Mouse (Mus musculus) megakaryocyte-erythroid progenitor cell, adult 5-6 weeks (primary cell): ENCODE measurements at regions not wholly inside any gene's neighbourhood (a gene's known extent, or its start where the extent isn't known, plus 50 kb on each side); places are given as distances from the start of the nearest gene placed in this dataset.

Source experiments
- ATAC-seq: replicated peaks from 2 replicates; pipeline ENCODE4 v1.8.0; 2016; ENCODE audit warnings: mild to moderate bottlenecking, inconsistent platforms; ENCODE audit not compliant: severe bottlenecking, poor library complexity, low FRiP score, low TSS enrichment

GRCm38 (mm10) chr12:54577235-54577634 lies 79.1 kb downstream of the Sptssa start:
- ATAC-seq, result no peak

DNA sequence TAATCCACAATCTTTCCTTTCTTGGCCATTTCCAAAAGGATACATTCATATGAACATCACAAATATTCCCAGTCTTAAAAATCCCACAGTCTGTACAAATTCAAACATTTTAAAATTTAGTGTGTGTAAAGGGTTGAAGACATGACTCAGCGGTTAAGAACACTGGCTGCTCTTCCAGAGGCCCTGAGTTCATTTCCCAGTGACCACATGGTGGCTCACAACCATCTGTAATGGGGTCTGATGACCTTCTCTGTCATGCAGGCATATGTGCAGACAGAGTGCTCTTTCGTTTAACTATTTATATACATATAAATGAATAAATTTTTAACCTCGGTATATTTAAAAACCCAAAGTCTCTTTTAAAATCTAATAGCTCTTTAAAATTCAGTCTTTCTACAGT lies 79.6 kb downstream of the Sptssa start:
- ATAC-seq, result no peak

GRCm38 (mm10) chr12:54572866-54573265 lies 83.5 kb downstream of the Sptssa start:
- no peak for ATAC-seq

- no peak for ATAC-seq
Measured at GRCm38 (mm10) chr12:54568078-54568931, 88.1 kb downstream of the Sptssa start.

DNA sequence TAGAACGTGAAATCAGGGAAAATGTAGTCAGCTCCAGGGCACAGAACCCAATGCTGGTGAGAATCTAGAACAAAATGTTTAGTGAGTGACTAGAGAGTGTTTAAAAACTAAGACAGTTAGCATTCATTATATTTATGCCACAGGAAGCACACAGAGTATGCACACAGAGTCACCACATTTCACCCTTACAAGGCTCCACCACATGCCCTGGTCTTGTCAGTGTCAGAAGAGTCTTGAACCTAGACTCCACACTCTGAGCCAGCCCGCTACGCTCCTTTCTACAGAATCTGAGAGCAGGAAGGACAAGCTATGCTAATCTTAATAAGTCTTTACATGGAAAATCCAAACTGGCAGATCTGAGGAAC lies 89.0 kb downstream of the Sptssa start:
- ATAC-seq, result no peak

DNA sequence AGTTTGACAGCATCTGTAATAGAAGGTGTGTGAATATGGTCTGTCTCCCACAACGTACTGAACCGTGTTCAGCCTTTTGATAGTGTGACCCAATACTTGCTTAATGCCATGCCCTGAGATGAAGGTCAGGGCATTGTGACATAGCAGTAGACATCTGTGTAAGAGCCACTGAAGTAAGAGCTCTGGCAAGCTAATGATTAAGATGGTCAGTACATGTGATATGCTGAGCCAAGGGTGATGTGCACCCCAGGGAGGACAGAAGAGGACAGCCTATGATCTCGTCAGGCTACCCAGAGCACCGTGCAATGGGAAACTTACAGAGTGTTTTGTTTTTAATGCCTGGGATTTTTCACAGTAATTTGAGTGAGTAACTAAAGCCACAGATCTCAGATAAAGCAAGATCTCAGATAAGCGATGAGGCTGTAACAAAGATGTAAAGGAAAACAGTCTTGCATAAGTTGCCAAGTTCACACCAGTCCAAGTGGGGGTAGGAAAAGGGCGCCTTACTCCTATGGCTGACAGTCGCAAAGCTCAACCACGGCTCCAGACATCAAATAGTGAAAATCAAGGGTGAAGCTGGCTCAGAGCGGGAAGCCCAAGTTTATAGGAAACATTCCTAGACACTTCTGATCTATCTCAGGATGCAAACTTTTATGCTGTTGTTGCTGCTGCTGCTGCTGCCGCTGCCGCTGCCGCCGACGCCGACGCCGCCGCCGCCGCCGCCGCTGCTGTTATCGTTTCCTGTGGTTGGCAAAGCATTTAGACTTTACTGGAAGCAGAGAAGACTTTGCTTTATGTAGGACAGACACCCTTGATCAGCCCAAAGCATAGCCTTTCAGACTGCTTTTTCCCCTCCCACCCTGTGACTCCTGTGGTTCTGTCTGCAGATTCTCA lies 89.6 kb downstream of the Sptssa start:
- ATAC-seq, result no peak

- no peak for ATAC-seq
Measured at GRCm38 (mm10) chr12:54561981-54562380, 94.4 kb downstream of the Sptssa start.

GRCm38 (mm10) chr12:54558106-54558505 lies 98.3 kb downstream of the Sptssa start:
- ATAC-seq, result peak; percentile 75; the same call in 1 of the 2 replicates

- ATAC-seq, result no peak
Measured at GRCm38 (mm10) chr12:54549659-54550058, 106.7 kb downstream of the Sptssa start.

DNA sequence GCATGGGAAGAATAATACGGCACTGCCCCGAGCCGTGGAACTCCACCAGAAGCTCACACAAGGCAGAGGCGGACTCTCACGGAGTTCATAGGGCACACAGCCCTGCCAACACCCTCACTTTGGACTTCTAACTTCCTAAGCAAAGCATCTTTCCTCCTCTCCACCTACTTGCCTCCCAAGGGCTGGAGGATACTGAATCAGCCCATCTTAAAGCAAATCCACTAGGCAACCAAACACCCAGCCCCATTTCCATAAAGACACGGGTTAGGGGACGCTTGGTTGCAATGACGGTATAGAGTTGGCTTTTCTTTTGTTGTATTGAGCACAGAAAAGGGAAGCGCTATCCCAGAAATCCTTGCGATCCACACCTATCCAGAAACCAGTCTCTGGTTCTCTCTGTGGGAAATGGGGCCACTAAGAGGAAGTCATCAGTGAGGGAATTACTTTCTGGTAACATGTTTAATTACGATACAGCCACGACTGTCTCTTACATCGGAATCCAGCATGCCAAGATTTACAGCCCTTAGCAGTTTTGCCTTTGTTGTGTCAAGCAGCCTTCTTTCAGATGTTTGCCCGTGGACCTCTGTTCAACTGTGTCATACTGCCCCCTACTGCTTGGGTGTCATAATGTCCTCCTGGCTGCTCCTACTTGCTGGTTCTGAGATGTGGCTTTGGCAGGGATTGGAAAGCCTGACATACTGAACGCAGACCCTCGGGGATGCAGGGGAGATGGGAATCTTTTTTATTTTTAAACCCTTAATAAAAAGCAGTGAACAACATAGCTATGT lies 110.4 kb downstream of the Sptssa start:
- ATAC-seq, result peak; percentile 61; the same call in 1 of the 2 replicates

- ATAC-seq, result no peak
Measured at GRCm38 (mm10) chr12:54538320-54538705, 118.1 kb downstream of the Sptssa start.

DNA sequence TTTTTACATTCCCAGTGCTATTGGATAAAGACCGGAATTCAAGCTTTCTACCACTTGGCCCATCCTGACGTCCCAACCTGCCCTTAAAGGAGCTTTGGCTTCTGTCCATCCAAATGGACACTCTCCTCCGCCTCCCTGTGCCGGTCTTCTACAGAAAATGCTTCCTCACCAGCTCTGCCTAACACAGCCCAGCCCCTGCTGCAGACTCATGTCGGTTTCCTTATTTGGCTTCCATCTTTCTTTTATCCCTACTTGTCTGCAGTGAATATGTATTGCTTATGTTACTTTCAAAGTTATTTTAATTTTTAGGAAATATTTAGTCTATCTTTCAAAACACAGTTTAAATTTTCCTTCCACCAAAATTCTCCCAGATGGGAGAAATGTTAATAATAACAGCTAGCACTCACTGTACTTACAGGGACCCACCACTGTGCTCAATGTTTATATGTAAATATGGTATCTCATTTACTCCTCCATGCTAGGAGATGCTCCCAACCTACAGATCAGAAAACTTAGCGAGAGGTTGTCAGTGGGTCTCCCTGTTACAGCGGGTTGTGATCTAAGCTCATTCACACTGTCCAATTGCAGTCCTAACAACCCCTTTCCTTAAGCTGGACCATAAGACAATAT lies 118.6 kb downstream of the Sptssa start:
- ATAC-seq, result no peak

- ATAC-seq, result no peak
Measured at GRCm38 (mm10) chr12:54537022-54537421, 119.4 kb downstream of the Sptssa start.

- ATAC-seq, result no peak
Measured at GRCm38 (mm10) chr12:54535556-54536516, 120.5 kb downstream of the Sptssa start.

DNA sequence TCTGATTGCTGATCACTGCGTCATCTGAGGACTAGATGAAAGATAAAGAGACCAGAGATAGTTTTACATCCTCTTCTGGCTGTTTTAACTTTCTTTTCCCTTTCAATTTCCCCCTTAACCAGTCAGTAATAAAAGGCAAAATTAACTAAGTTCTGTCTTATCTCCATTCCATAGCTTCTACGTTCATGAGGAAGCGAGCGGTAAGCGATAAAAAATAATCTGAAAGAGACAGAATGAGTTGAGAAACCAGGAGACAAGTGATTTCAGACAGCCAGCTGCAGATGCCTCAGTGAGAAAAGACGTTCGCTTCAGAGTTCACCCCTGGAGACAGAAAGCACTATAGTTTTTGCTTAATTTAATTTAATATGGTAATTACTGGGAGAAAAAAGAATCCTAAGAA lies 121.5 kb downstream of the Sptssa start:
- no peak for ATAC-seq

DNA sequence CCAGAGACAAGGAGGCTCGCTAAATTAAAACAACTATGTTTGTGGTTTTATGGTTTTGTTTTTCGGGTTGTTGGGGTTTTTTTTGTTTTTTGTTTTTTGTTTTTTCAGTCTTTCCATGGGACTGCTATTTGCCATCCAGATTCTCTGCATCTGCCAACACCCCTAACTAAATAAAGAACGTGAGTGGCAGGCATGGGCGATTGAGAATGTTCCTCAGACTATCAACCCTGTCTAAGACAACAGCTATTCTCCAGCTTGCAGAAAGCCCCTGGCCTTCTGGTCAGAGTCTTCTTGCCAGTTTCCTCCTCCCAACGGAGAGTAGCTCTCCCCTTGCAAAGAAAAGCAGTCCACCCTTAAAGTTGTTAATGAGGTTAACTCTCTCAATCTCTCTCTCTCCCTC lies 123.2 kb downstream of the Sptssa start:
- no peak for ATAC-seq

DNA sequence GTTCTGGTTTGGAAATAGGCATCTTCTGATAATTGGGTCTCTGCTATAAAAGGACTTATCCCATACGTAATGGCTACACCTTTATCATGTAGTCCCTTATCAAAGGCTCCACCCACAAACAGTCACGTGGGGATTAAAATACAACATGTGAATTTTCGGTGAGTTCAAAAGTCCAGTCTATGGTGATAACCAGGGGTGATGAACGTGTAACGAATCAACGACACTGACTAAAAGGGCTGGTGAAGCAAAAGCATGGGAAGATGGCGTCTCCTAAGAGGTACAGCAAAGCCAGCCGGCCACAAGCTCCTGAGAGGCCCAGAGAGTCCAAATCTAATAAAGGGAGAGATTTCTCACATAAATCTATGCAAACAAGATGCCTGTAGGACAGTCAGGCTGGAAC lies 124.3 kb downstream of the Sptssa start:
- no peak for ATAC-seq

- no peak for ATAC-seq
Measured at GRCm38 (mm10) chr12:54528046-54528445, 128.3 kb downstream of the Sptssa start.
